Comparison of ENCODE assay signal across 7 mouse cellular contexts in genomic region chr10:81298369-81299100, GRCm38 (mm10). TPM values are rescaled to one million over a fixed set of nuclear protein-coding genes. Genes with fewer than 3 reads are reported as not detected.
DNase-seq lines count a peak whose midpoint lies in the region; ATAC-seq lines count a peak whose summit lies in the region.

No protein-coding gene starts in this region.

- no peak for ATAC-seq in kidney, embryonic 16.5 days (ENCODE audit: low FRiP score, low TSS enrichment)
- ATAC-seq in activated CD4-positive, CD25-positive, alpha-beta regulatory T cell, adult 4 months: peak; percentile 47
- ATAC-seq in inflammation-experienced regulatory T-cells, adult 6 months: peak; percentile 58

- no peak overlapping the region for H3K4me3 ChIP-seq in kidney, embryonic 16.5 days (ENCODE audit: low read length)

- DNase-seq in kidney, postnatal 14 days: no peak
- DNase-seq in natural killer cell, adult 2 months (ENCODE audit: low spot score in 2 of 2): peak; percentile 70 to 84
- DNase-seq in embryo, embryonic 9.5 days (ENCODE audit: extremely low spot score): no peak
- DNase-seq in embryo, embryonic 11 days: no peak

- no peaks in the 10 kb centered on the region for H3K36me3 ChIP-seq in kidney, embryonic 16.5 days (ENCODE audit: insufficient read depth, low read length)

- H3K4me2 ChIP-seq in kidney, embryonic 16.5 days (replicated peaks; ENCODE audit: low read depth, low read length): no peak overlapping the region

- WGBS in kidney, embryonic 16.5 days: 88% methylated on average over 17 of the region's 17 CpGs

- no peaks in the 10 kb centered on the region for H3K27me3 ChIP-seq in kidney, embryonic 16.5 days (ENCODE audit: insufficient read depth, low read length)

- H3K4me1 ChIP-seq in kidney, embryonic 16.5 days (ENCODE audit: insufficient read depth, low read length): peaks cover 82% of the 10 kb centered on the region

- no peaks in the 10 kb centered on the region for H3K9me3 ChIP-seq in kidney, embryonic 16.5 days (ENCODE audit: low read length)

- peak overlapping the region; percentile 87 for H3K27ac ChIP-seq in kidney, embryonic 16.5 days (ENCODE audit: low read length)

- H3K9ac ChIP-seq in kidney, embryonic 16.5 days (replicated peaks; ENCODE audit: low read length): no peak overlapping the region

RNA-seq across cellular contexts. Expression of gene Pip5k1c, which starts 5.8 kb away (rescaled TPM):
- polyA plus RNA-seq in kidney, embryonic 16.5 days (2015; fragmentation: Nextera tagmentation; extraction: Ambion mirVana): 62.9 and 63.9 TPM in 2 replicates
- polyA plus RNA-seq in activated CD4-positive, CD25-positive, alpha-beta regulatory T cell, adult 4 months (2017; shearing (Covaris generic)): 10 to 100 TPM; 11.1 to 16.9 TPM
- polyA plus RNA-seq in inflammation-experienced regulatory T-cells, adult 6 months (2017; shearing (Covaris generic)): 10 to 100 TPM; 10.7 to 15.9 (median 14.4) TPM

RNA-seq across cellular contexts. Expression of gene Tjp3, which starts 7.2 kb away (rescaled TPM):
- polyA plus RNA-seq in kidney, embryonic 16.5 days (2015; fragmentation: Nextera tagmentation; extraction: Ambion mirVana): 21.9 and 22.6 TPM in 2 replicates
- polyA plus RNA-seq in activated CD4-positive, CD25-positive, alpha-beta regulatory T cell, adult 4 months (2017; shearing (Covaris generic)): 1 to 10 TPM; 2.4 to 3.1 TPM
- 1 to 10 TPM; 1.7 to 3.2 (median 1.9) TPM for polyA plus RNA-seq in inflammation-experienced regulatory T-cells, adult 6 months (2017; shearing (Covaris generic))

RNA-seq across cellular contexts. Expression of gene Cactin, which starts 22.4 kb away (rescaled TPM):
- 42.3 and 43.2 TPM in 2 replicates for polyA plus RNA-seq in kidney, embryonic 16.5 days (2015; fragmentation: Nextera tagmentation; extraction: Ambion mirVana)
- 1 to 10 TPM; 5.1 to 5.7 TPM for polyA plus RNA-seq in activated CD4-positive, CD25-positive, alpha-beta regulatory T cell, adult 4 months (2017; shearing (Covaris generic))
- 1 to 10 TPM; 2.9 to 6.5 (median 4.1) TPM for polyA plus RNA-seq in inflammation-experienced regulatory T-cells, adult 6 months (2017; shearing (Covaris generic))

RNA-seq across cellular contexts. Expression of gene Tbxa2r, which starts 30.0 kb away (rescaled TPM):
- 19.7 and 20.2 TPM in 2 replicates for polyA plus RNA-seq in kidney, embryonic 16.5 days (2015; fragmentation: Nextera tagmentation; extraction: Ambion mirVana)
- 10 to 100 TPM; 20.9 to 21.4 TPM for polyA plus RNA-seq in activated CD4-positive, CD25-positive, alpha-beta regulatory T cell, adult 4 months (2017; shearing (Covaris generic))
- polyA plus RNA-seq in inflammation-experienced regulatory T-cells, adult 6 months (2017; shearing (Covaris generic)): 10 to 100 TPM in 2 of 3 experiments, 1 to 10 TPM in 1; 10.0 to 21.7 (median 17.0) TPM

RNA-seq across cellular contexts. Expression of gene Apba3, which starts 31.8 kb away (rescaled TPM):
- 88.6 and 88.7 TPM in 2 replicates for polyA plus RNA-seq in kidney, embryonic 16.5 days (2015; fragmentation: Nextera tagmentation; extraction: Ambion mirVana)
- 10 to 100 TPM; 10.2 to 18.0 TPM for polyA plus RNA-seq in activated CD4-positive, CD25-positive, alpha-beta regulatory T cell, adult 4 months (2017; shearing (Covaris generic))
- polyA plus RNA-seq in inflammation-experienced regulatory T-cells, adult 6 months (2017; shearing (Covaris generic)): 10 to 100 TPM in 2 of 3 experiments, 1 to 10 TPM in 1; 9.9 to 12.4 (median 12.3) TPM

Comparison
In these comparisons a context has a peak if more than half of its experiments do, and no peak if none do; other contexts are left out.
1. DNase-seq: peak in natural killer cell, adult 2 months (2 of 2); none in kidney, postnatal 14 days (single experiment), embryo, embryonic 9.5 days (single experiment) and embryo, embryonic 11 days (single experiment).